In the genomic region with DNA sequence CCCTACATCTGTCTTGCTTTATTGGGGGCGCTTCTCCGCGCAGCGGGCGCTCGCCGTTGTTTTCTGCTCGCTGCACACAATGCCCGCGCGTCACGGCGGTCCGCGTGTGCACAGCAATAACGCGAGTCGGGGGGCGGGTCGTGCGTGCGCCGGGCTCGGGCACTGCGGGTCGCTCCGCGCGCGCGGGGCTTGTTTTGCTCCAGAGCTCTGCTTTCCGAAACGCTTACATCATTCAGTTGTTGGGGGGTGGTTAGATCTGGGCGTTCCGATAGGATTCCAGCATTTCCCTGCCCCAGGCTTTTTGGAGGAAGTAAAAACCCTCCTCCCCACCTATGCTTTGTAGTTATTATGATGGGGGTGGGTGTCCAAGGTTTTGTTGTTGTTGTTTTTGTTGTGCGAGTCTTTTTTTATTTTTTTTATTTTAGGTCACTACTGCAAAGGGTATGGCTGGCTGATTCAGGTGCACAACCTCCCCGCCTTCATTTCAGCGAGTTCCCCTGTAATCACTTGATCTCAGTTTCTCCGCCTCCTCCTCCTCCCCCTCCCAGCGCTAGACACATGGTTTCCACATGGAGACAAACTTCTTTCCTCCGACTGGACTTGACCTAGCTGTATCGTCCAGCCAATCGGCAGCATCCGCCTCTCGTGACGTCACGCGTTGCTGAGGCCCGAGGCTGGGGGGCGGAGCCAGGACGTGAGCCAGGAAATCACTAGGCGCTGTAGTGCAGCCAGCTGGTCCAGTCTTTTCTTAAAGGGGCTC, we compare ENCODE assay signal across 8 mouse cellular contexts. TPM values are rescaled to one million over a fixed set of nuclear protein-coding genes. Genes with fewer than 3 reads are reported as not detected.
DNase-seq lines count a peak whose midpoint lies in the region; ATAC-seq and TF ChIP-seq lines count a peak whose summit lies in the region.

No protein-coding gene starts in this region.

- peaks cover 57% of the 10 kb centered on the region for H3K4me1 ChIP-seq in hindbrain, embryonic 10.5 days (replicated peaks)
- peaks cover 11% of the 10 kb centered on the region for H3K4me1 ChIP-seq in lung, postnatal 0 days (ENCODE audit: insufficient read depth, low read depth, low read length)

- peak overlapping the region; percentile 97 for H3K27ac ChIP-seq in hindbrain, embryonic 10.5 days
- peak overlapping the region; percentile 99 for H3K27ac ChIP-seq in lung, postnatal 0 days (ENCODE audit: low read length)

- peak overlapping the region; percentile 92 for H3K4me3 ChIP-seq in hindbrain, embryonic 10.5 days
- peak overlapping the region; percentile 86 for H3K4me3 ChIP-seq in lung, postnatal 0 days (ENCODE audit: low read depth, low read length)

- H3K36me3 ChIP-seq in hindbrain, embryonic 10.5 days, result no peaks in the 10 kb centered on the region
- H3K36me3 ChIP-seq in lung, postnatal 0 days (ENCODE audit: insufficient read depth, low read length), result no peaks in the 10 kb centered on the region

- H3K27me3 ChIP-seq in hindbrain, embryonic 10.5 days (ENCODE audit: insufficient read depth, poor library complexity, severe bottlenecking), result no peaks in the 10 kb centered on the region; the same call in 1 of the 2 replicates
- no peaks in the 10 kb centered on the region for H3K27me3 ChIP-seq in lung, postnatal 0 days (replicated peaks; ENCODE audit: insufficient read depth, low read length)

- WGBS in hindbrain, embryonic 10.5 days, result under 1% methylated on average over 52 of the region's 52 CpGs
- under 1% methylated on average over 52 of the region's 52 CpGs for WGBS in lung, postnatal 0 days

- peak overlapping the region; percentile 95 for H3K4me2 ChIP-seq in lung, postnatal 0 days (replicated peaks; ENCODE audit: low read depth, low read length)

- no peaks in the 10 kb centered on the region for H3K9me3 ChIP-seq in hindbrain, embryonic 10.5 days
- no peaks in the 10 kb centered on the region for H3K9me3 ChIP-seq in lung, postnatal 0 days (ENCODE audit: low read length)

- H3K9ac ChIP-seq in lung, postnatal 0 days (replicated peaks; ENCODE audit: low read depth), result peak overlapping the region; percentile 77

- peak; percentile 70 for ATAC-seq in frontal cortex, adult (ENCODE audit: low TSS enrichment)
- ATAC-seq in lung, postnatal 0 days, result peak; percentile 88

- no peak for TF ChIP-seq EP300 in lung, postnatal 0 days (IDR thresholded peaks at IDR 0.05)

- TF ChIP-seq CTCF in lung, postnatal 0 days (IDR thresholded peaks at IDR 0.05), result peak; percentile 3; the same call in 1 of the 2 replicates

- peak; percentile 98 for DNase-seq in MN1 (ENCODE audit: low spot score)
- peak; percentile 100 for DNase-seq in cerebellum, adult 9-10 months
- peak; percentile 99 for DNase-seq in hindbrain, embryonic 10.5 days (ENCODE audit: low spot score)
- DNase-seq in layer of hippocampus, adult 9-11 months, result peak; percentile 99
- peak; percentile 99 for DNase-seq in lung, postnatal 0 days (ENCODE audit: low spot score)
- DNase-seq in ovary, postnatal 14 days (ENCODE audit: low spot score), result peak; percentile 100
- DNase-seq in thymus, postnatal 14 days, result peak; percentile 97

RNA-seq across cellular contexts. Expression of a gene that starts 3.5 kb away (rescaled TPM):
- 33.3 and 47.9 TPM in 2 replicates for polyA plus RNA-seq in hindbrain, embryonic 10.5 days (2016; fragmentation: Nextera tagmentation; extraction: Ambion mirVana)
- 40.4 and 43.0 TPM in 2 replicates for polyA plus RNA-seq in lung, postnatal 0 days (2015; fragmentation: Nextera tagmentation; extraction: Ambion mirVana)

RNA-seq across cellular contexts. Expression of a gene that starts 57.7 kb away (rescaled TPM):
- not detected in 2 replicates for polyA plus RNA-seq in hindbrain, embryonic 10.5 days (2016; fragmentation: Nextera tagmentation; extraction: Ambion mirVana)
- polyA plus RNA-seq in lung, postnatal 0 days (2015; fragmentation: Nextera tagmentation; extraction: Ambion mirVana), result 2.2 TPM in 1 of 2 replicates, not detected in the other

Comparison
In these comparisons a context has a peak if more than half of its experiments do, and no peak if none do; other contexts are left out.
1. Peak in every context shown above with its lines: DNase-seq, ATAC-seq, H3K4me3 ChIP-seq and H3K27ac ChIP-seq.